Mouse (Mus musculus): ENCODE data around the gene Dscaml1. TPM values are rescaled to one million over a fixed set of nuclear protein-coding genes. Genes with fewer than 3 reads are reported as not detected.
A peak's percentile ranks its signal among the peaks of the same experiment; 100 is the strongest.

Dscaml1 gene
- polyA plus RNA-seq, 1 experiment from 2014 or later = 27.9 TPM

GRCm38 (mm10) chr9:45454889-45455610 lies 28.6 kb downstream of the Dscaml1 start:
- whole genome bisulfite sequencing = 49% methylated on average over 8 of the region's 8 CpGs
- Histone ChIP-seq H3K27ac (ENCODE audit: low read length) (no peak overlapping the region; the same call in 1 of the 2 replicates), H3K9ac (replicated peaks; ENCODE audit: low read depth, low read length) (no peak overlapping the region)

DNA sequence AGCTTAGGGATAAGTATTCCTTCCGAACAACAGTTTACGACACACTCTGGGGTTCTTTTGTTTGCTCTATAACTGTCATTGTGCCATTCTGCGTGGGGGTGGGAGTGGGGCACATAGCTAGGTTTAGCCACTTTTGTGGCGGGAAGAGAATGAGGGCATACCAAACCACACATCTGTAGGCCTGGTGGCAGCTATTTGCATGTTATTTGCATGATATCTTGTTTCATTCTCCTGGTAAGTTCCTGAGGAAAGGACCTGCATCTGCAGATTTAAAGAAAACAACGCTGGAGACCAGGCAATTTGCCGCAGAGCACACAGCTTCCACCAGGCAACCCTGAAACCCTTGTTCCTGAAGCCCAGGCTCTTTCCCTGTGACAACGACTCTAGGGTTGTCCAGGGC lies 30.8 kb downstream of the Dscaml1 start:
- no peak for ATAC-seq
- H3K4me3 ChIP-seq (replicated peaks; ENCODE audit: low read length) = no peak overlapping the region
- peaks cover 36% of the 10 kb centered on the region for H3K4me1 ChIP-seq (replicated peaks; ENCODE audit: control insufficient read depth, insufficient read depth, low read length)
- H3K4me2 ChIP-seq (ENCODE audit: low read length) = no peak overlapping the region
- H3K36me3 ChIP-seq (ENCODE audit: control insufficient read depth, insufficient read depth) = peaks cover 3% of the 10 kb centered on the region; the same call in 1 of the 2 replicates
- H3K27me3 ChIP-seq (replicated peaks; ENCODE audit: control insufficient read depth, insufficient read depth, low read length) = no peaks in the 10 kb centered on the region
- WGBS = 37% methylated on average over 7 of the region's 7 CpGs
- no peaks in the 10 kb centered on the region for H3K9me3 ChIP-seq (ENCODE audit: control insufficient read depth, low read length)
- no peak overlapping the region for H3K9ac ChIP-seq (replicated peaks; ENCODE audit: low read depth, low read length)
- H3K27ac ChIP-seq (ENCODE audit: low read length) = no peak overlapping the region

More at GRCm38 (mm10) chr9:45454889-45455610, 28.6 kb downstream of the Dscaml1 start:
- no peaks in the 10 kb centered on the region for H3K9me3 ChIP-seq (ENCODE audit: control insufficient read depth, low read length)
- no peak overlapping the region for H3K4me2 ChIP-seq (ENCODE audit: low read length)
- H3K4me1 ChIP-seq (replicated peaks; ENCODE audit: control insufficient read depth, insufficient read depth, low read length) = peaks cover 36% of the 10 kb centered on the region
- peaks cover 9% of the 10 kb centered on the region for H3K36me3 ChIP-seq (ENCODE audit: control insufficient read depth, insufficient read depth)
- no peaks in the 10 kb centered on the region for H3K27me3 ChIP-seq (replicated peaks; ENCODE audit: control insufficient read depth, insufficient read depth, low read length)
- no peak overlapping the region for H3K4me3 ChIP-seq (replicated peaks; ENCODE audit: low read length)
- no peak for ATAC-seq

DNA sequence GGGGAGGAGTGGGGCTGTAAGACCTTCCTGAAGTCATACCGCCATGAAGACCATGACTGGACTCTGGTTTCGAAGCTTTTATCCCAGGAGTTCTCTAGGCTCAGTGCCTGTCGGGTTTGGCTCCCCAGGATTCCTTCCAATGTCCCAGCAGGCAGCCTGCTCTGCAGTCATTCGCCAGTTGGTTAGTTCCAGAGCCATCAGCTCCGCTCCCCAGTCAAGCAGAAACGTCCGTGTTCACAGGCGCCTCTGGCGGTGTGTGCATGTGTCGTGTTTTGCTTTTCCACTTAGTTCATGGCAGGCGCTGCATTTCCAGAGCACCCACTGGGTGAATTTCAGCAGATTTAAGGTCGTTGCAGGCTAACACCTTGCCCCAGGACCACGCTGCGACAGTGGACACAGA lies 31.9 kb downstream of the Dscaml1 start:
- no peak for ATAC-seq
- WGBS = 53% methylated on average over 14 of the region's 14 CpGs
- no peak overlapping the region for H3K9ac ChIP-seq (replicated peaks; ENCODE audit: low read depth, low read length)
- H3K27ac ChIP-seq (ENCODE audit: low read length) = no peak overlapping the region
- H3K27me3 ChIP-seq (replicated peaks; ENCODE audit: control insufficient read depth, insufficient read depth, low read length) = no peaks in the 10 kb centered on the region
- H3K36me3 ChIP-seq (ENCODE audit: control insufficient read depth, insufficient read depth) = peaks cover 9% of the 10 kb centered on the region
- no peak overlapping the region for H3K4me3 ChIP-seq (replicated peaks; ENCODE audit: low read length)
- no peaks in the 10 kb centered on the region for H3K9me3 ChIP-seq (ENCODE audit: control insufficient read depth, low read length)
- H3K4me1 ChIP-seq (replicated peaks; ENCODE audit: control insufficient read depth, insufficient read depth, low read length) = peaks cover 33% of the 10 kb centered on the region
- H3K4me2 ChIP-seq (ENCODE audit: low read length) = no peak overlapping the region

DNA sequence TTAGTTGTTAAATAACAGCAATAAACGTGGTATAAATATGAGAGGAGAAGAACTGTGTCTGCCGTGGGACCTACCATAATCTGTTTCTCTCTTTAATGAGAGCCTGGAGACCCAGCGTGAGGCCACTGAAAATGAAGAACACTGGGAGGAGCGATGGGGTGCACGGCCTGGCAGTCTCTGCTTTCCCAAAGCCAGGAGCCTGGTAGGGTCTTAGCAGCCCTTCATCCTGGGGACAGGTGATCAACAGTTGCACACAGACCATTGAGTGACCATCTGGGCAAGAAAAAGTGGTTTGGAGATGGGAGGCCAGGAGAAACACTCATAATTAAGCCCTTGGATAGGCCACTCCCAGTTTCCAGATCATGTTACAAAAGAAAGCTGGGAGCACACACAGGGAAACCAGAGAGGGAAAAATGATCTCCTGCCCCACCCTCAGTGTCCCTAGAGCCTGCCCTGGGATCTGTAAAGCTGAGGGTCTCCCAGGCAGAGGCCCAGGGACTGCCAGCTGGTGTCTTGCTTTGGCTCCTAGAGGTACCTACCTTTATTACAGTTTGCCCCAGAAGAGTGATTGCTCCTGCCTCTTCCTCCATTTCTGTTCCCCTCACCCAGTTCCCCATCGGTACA lies 39.1 kb downstream of the Dscaml1 start:
- WGBS = 35% methylated on average over 6 of the region's 6 CpGs
- Histone ChIP-seq H3K4me3 (replicated peaks; ENCODE audit: low read length) (no peak overlapping the region), H3K4me1 (replicated peaks; ENCODE audit: control insufficient read depth, insufficient read depth, low read length) (peaks cover 30% of the 10 kb centered on the region), H3K36me3 (ENCODE audit: control insufficient read depth, insufficient read depth) (peaks cover 9% of the 10 kb centered on the region), H3K9ac (replicated peaks; ENCODE audit: low read depth, low read length) (no peak overlapping the region), H3K27ac (ENCODE audit: low read length) (no peak overlapping the region; the same call in 1 of the 2 replicates), H3K9me3 (ENCODE audit: control insufficient read depth, low read length) (no peaks in the 10 kb centered on the region), H3K27me3 (replicated peaks; ENCODE audit: control insufficient read depth, insufficient read depth, low read length) (no peaks in the 10 kb centered on the region), H3K4me2 (ENCODE audit: low read length) (no peak overlapping the region)
- no peak for ATAC-seq

DNA sequence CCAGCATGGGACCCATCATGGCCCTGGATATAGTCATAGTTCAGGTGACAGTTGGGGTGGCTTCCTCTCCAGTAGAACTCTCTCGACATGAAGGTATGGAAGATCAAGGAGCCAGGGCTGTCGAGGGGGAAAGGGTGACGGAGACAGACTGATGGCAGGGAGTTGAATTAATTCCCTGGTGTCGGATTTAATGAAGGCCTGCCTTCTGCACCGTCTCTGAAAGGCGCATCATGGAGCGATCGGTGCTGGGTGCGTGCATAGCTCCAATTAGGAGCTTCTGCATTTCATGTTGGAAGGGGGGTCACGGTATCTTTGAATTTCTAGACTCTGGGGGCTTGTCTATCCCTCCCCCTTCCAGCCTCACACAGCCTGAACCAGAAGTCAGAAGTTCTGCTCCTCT lies 41.8 kb downstream of the Dscaml1 start:
- H3K9ac ChIP-seq (replicated peaks; ENCODE audit: low read depth, low read length) = no peak overlapping the region
- H3K27ac ChIP-seq (ENCODE audit: low read length) = no peak overlapping the region
- H3K9me3 ChIP-seq (ENCODE audit: control insufficient read depth, low read length) = no peaks in the 10 kb centered on the region
- no peak overlapping the region for H3K4me2 ChIP-seq (ENCODE audit: low read length)
- WGBS = 56% methylated on average over 10 of the region's 10 CpGs
- no peaks in the 10 kb centered on the region for H3K36me3 ChIP-seq (ENCODE audit: control insufficient read depth, insufficient read depth)
- no peak overlapping the region for H3K4me3 ChIP-seq (replicated peaks; ENCODE audit: low read length)
- peaks cover 57% of the 10 kb centered on the region for H3K4me1 ChIP-seq (replicated peaks; ENCODE audit: control insufficient read depth, insufficient read depth, low read length)
- no peaks in the 10 kb centered on the region for H3K27me3 ChIP-seq (replicated peaks; ENCODE audit: control insufficient read depth, insufficient read depth, low read length)
- peak; percentile 51 for ATAC-seq

- peak overlapping the region; percentile 93 for H3K27ac ChIP-seq (ENCODE audit: low read length)
- H3K9me3 ChIP-seq (ENCODE audit: control insufficient read depth, low read length) = no peaks in the 10 kb centered on the region
- 30% methylated on average over 10 of the region's 10 CpGs for WGBS
- H3K4me3 ChIP-seq (replicated peaks; ENCODE audit: low read length) = no peak overlapping the region
- H3K4me1 ChIP-seq (replicated peaks; ENCODE audit: control insufficient read depth, insufficient read depth, low read length) = peaks cover 52% of the 10 kb centered on the region
- no peaks in the 10 kb centered on the region for H3K27me3 ChIP-seq (replicated peaks; ENCODE audit: control insufficient read depth, insufficient read depth, low read length)
- peak; percentile 58 for ATAC-seq
- H3K9ac ChIP-seq (replicated peaks; ENCODE audit: low read depth, low read length) = no peak overlapping the region; the same call in 1 of the 2 replicates
- no peaks in the 10 kb centered on the region for H3K36me3 ChIP-seq (ENCODE audit: control insufficient read depth, insufficient read depth)
- H3K4me2 ChIP-seq (ENCODE audit: low read length) = peak overlapping the region; percentile 34
Observed at GRCm38 (mm10) chr9:45470746-45471471, 44.5 kb downstream of the Dscaml1 start.

GRCm38 (mm10) chr9:45471691-45472090 lies 45.3 kb downstream of the Dscaml1 start:
- Histone ChIP-seq H3K4me3 (replicated peaks; ENCODE audit: low read length) (no peak overlapping the region), H3K9ac (replicated peaks; ENCODE audit: low read depth, low read length) (no peak overlapping the region), H3K27me3 (replicated peaks; ENCODE audit: control insufficient read depth, insufficient read depth, low read length) (no peaks in the 10 kb centered on the region), H3K4me1 (replicated peaks; ENCODE audit: control insufficient read depth, insufficient read depth, low read length) (peaks cover 52% of the 10 kb centered on the region), H3K36me3 (ENCODE audit: control insufficient read depth, insufficient read depth) (no peaks in the 10 kb centered on the region), H3K27ac (ENCODE audit: low read length) (peak overlapping the region; percentile 92), H3K4me2 (ENCODE audit: low read length) (peak overlapping the region; percentile 34; the same call in 1 of the 2 replicates), H3K9me3 (ENCODE audit: control insufficient read depth, low read length) (no peaks in the 10 kb centered on the region)
- peak; percentile 62 for ATAC-seq
- 12% methylated on average over 9 of the region's 9 CpGs for WGBS

DNA sequence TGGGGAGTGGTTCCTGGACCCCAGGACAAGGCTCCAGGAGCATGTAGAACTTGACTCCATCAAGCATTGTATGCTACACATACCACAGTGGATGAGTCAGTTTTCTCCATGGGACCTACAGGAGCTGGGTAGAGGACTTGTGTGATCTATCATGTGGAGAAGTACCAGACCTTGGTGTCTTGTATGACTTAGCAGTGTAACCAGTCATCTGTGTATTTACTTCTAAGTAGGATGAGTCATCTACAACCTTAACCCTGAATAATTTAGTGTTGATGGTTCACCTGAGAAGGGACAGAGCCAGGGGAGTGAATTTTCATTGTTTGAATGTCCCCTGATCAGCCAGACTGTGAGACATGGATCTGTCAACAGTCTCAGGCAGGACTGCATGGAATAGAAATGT lies 48.4 kb downstream of the Dscaml1 start:
- Histone ChIP-seq H3K27ac (ENCODE audit: low read length) (no peak overlapping the region), H3K27me3 (replicated peaks; ENCODE audit: control insufficient read depth, insufficient read depth, low read length) (no peaks in the 10 kb centered on the region), H3K4me2 (ENCODE audit: low read length) (no peak overlapping the region), H3K4me3 (replicated peaks; ENCODE audit: low read length) (no peak overlapping the region), H3K9me3 (ENCODE audit: control insufficient read depth, low read length) (no peaks in the 10 kb centered on the region), H3K36me3 (ENCODE audit: control insufficient read depth, insufficient read depth) (no peaks in the 10 kb centered on the region), H3K4me1 (replicated peaks; ENCODE audit: control insufficient read depth, insufficient read depth, low read length) (peaks cover 37% of the 10 kb centered on the region), H3K9ac (replicated peaks; ENCODE audit: low read depth, low read length) (no peak overlapping the region)
- ATAC-seq = no peak

DNA sequence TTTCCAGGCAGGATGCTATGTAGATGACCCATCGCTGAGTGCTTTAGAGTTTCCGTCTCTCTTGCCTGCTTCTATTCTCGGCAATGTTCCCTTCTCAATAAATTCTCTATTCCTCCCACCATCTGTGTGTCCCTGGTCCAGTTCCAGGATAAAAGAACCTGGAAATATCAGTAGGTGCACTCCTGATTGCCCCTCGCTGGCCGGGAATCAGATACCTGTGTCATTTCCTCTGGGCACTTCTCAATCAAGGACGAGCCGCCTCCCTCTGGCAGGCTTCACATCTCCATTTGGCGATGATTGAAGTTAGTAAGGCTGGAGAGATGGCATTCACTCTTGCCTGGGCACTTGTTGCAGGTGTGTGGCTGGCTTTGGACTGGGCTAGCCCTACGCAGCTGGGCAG lies 54.5 kb downstream of the Dscaml1 start:
- Histone ChIP-seq H3K4me2 (ENCODE audit: low read length) (no peak overlapping the region), H3K36me3 (ENCODE audit: control insufficient read depth, insufficient read depth) (no peaks in the 10 kb centered on the region), H3K27me3 (replicated peaks; ENCODE audit: control insufficient read depth, insufficient read depth, low read length) (no peaks in the 10 kb centered on the region), H3K9me3 (ENCODE audit: control insufficient read depth, low read length) (no peaks in the 10 kb centered on the region), H3K27ac (ENCODE audit: low read length) (no peak overlapping the region), H3K9ac (replicated peaks; ENCODE audit: low read depth, low read length) (no peak overlapping the region), H3K4me3 (replicated peaks; ENCODE audit: low read length) (no peak overlapping the region), H3K4me1 (replicated peaks; ENCODE audit: control insufficient read depth, insufficient read depth, low read length) (peaks cover 12% of the 10 kb centered on the region)
- ATAC-seq = no peak
- WGBS = 84% methylated on average over 9 of the region's 9 CpGs
